In the genomic region with DNA sequence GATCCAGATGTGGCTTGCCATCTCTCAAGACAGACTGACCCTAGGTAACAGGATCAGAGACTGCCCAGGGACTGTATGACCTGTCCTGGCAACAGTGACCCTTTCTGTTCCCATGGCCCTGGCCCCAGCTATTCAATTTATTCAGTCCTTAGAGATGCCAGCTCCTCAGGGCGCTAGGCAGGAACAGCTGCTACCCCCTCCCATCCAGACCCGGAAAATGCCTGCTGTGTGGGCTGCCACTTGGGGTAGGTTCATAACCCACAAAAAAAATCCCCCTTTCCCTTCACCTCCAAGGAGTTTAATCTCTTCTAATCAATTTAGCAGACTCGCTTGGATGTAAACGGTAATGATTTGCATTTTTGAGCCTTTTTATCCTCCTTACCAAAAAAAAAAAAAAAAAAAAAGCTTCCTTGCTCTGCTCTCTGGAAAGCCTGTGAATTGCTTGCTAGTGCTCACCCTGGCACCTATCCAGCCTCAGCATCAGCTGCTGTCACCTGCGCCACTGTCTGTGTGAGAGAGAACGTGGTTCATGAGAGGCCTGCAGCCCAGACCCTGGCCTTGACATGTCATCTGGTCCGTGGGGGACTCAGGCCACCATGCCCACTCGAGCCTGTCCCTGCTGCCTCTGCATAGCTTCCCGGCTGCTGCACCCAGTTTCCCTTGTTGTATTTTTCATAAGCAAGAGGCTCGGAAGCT, we compare ENCODE assay signal across 10 mouse cellular contexts. TPM values are rescaled to one million over a fixed set of nuclear protein-coding genes. Genes with fewer than 3 reads are reported as not detected.
A peak's percentile ranks its signal among the peaks of the same experiment; 100 is the strongest.
DNase-seq lines count a peak whose midpoint lies in the region; ATAC-seq and TF ChIP-seq lines count a peak whose summit lies in the region.
"Had no signal": no experiment of that assay in that cellular context is flagged by ENCODE, and none has a peak within 500 bp of the region (broad histone marks: within the 10 kb centered on the region; RNA-seq: fewer than 3 reads in every experiment).

No protein-coding gene starts in this region.

- H3K27me3 ChIP-seq in hindbrain, embryonic 11.5 days (ENCODE audit: control insufficient read depth, insufficient read depth, low read length), result peaks cover 7% of the 10 kb centered on the region
- no peaks in the 10 kb centered on the region for H3K27me3 ChIP-seq in myocyte (ENCODE audit: control insufficient read depth, insufficient read depth, insufficient read length)

- H3K27ac ChIP-seq in hindbrain, embryonic 11.5 days (ENCODE audit: low read depth, low read length), result 0 out of 2 replicates have a peak overlapping the region, but pooled peaks have one; percentile 58

- H3K9ac ChIP-seq in hindbrain, embryonic 11.5 days (ENCODE audit: low read depth, low read length), result no peak overlapping the region

- no peak overlapping the region for H3K4me2 ChIP-seq in hindbrain, embryonic 11.5 days (replicated peaks; ENCODE audit: low read depth, low read length)
- H3K4me2 ChIP-seq in myocyte (ENCODE audit: low read depth), result peak overlapping the region; percentile 1

- no peaks in the 10 kb centered on the region for H3K79me2 ChIP-seq in myocyte (ENCODE audit: control insufficient read depth, insufficient read depth)

- 30% methylated on average over 10 of the region's 10 CpGs for WGBS in hindbrain, embryonic 11.5 days

- H3K9me3 ChIP-seq in hindbrain, embryonic 11.5 days (ENCODE audit: control insufficient read depth, low read length), result no peaks in the 10 kb centered on the region

- intact Hi-C loops in left cerebral cortex, postnatal 25 days (cut with DNase I), result no loop called here
- intact Hi-C loops in left cerebral cortex, postnatal 36 days (cut with DNase I), result no loop called here

- no peak overlapping the region for H3ac ChIP-seq in myocyte (ENCODE audit: control insufficient read depth, insufficient read length)

- no peak for ATAC-seq in cerebellum, adult (ENCODE audit: insufficient number of reproducible peaks, low FRiP score, low TSS enrichment)
- peak; percentile 18; the same call in 1 of the 2 replicates for ATAC-seq in hindbrain, embryonic 11.5 days (ENCODE audit: low FRiP score)

- TF ChIP-seq POLR2A in myocyte (IDR thresholded peaks at IDR 0.05; ENCODE audit: insufficient read length, low read depth), result no peak

- H3K36me3 ChIP-seq in hindbrain, embryonic 11.5 days (ENCODE audit: control insufficient read depth, insufficient read depth, low read length), result no peaks in the 10 kb centered on the region
- no peaks in the 10 kb centered on the region for H3K36me3 ChIP-seq in myocyte (ENCODE audit: control insufficient read depth, insufficient read depth)

- peak; percentile 60 for DNase-seq in cerebellum, adult 9-11 months
- DNase-seq in left cerebral cortex, postnatal 25 days (ENCODE audit: low spot score in 2 of 2), result peak; percentile 44 to 47
- no peak for DNase-seq in left cerebral cortex, postnatal 36 days (ENCODE audit: low spot score in 2 of 2)
- no peak for DNase-seq in hindbrain, embryonic 11.5 days (ENCODE audit: low spot score)
- DNase-seq in spleen, adult 12 weeks (ENCODE audit: low spot score), result no peak
- no peak for DNase-seq in thymus, postnatal 36 days

- H3K4me3 ChIP-seq in hindbrain, embryonic 11.5 days (ENCODE audit: low read depth, low read length), result no peak overlapping the region
- H3K4me3 ChIP-seq in myocyte, result no peak overlapping the region

- H3K4me1 ChIP-seq in hindbrain, embryonic 11.5 days (replicated peaks; ENCODE audit: control insufficient read depth, insufficient read depth, low read length), result peaks cover 13% of the 10 kb centered on the region

TF ChIP-seq in myocyte, 11 proteins besides CTCF, POLR2A, EP300 and RAD21:
- TF ChIP-seq MYOD1 (IDR thresholded peaks at IDR 0.05; ENCODE audit: control insufficient read depth in 1 of 3, insufficient read length in 2 of 3, low read depth in 2 of 3) (peak in 2 of 3 experiments; percentile 82 to 84), E2F4 (IDR thresholded peaks at IDR 0.05; ENCODE audit: insufficient read depth) (no peak), MAX (IDR thresholded peaks at IDR 0.05; ENCODE audit: low read depth) (no peak), SRF (IDR thresholded peaks at IDR 0.05; ENCODE audit: control insufficient read depth, insufficient read length, low read depth) (no peak), MYOG (IDR thresholded peaks at IDR 0.05; ENCODE audit: control insufficient read depth in 1 of 3, insufficient read depth in 1 of 3, insufficient read length in 2 of 3, low read depth in 2 of 3) (peak in 2 of 3 experiments; percentile 65 to 78)

RNA-seq across cellular contexts. Expression of a gene that starts 15.0 kb away (rescaled TPM):
- total RNA-seq in left cerebral cortex, postnatal 25 days (2021), result 10 to 100 TPM; 35.3 to 38.0 TPM
- total RNA-seq in left cerebral cortex, postnatal 36 days (2021), result 10 to 100 TPM; 36.2 to 41.7 TPM
- 4.6 and 5.6 TPM in 2 replicates for polyA plus RNA-seq in hindbrain, embryonic 11.5 days (2014; fragmentation: Nextera tagmentation; extraction: Ambion mirVana)
- polyA plus RNA-seq in myocyte (2012; fragmentation: generic; extraction: Trizol), result 1.2 TPM
- total RNA-seq: common myeloid progenitor, adult 5-6 weeks; megakaryocyte progenitor cell, adult 5-6 weeks had no signal

RNA-seq across cellular contexts. Expression of a gene that starts 33.9 kb away (rescaled TPM):
- total RNA-seq in left cerebral cortex, postnatal 25 days (2021), result 10 to 100 TPM; 12.2 to 13.2 TPM
- total RNA-seq in left cerebral cortex, postnatal 36 days (2021), result 10 to 100 TPM; 14.1 to 17.6 TPM
- polyA plus RNA-seq in hindbrain, embryonic 11.5 days (2014; fragmentation: Nextera tagmentation; extraction: Ambion mirVana), result 2.8 and 3.1 TPM in 2 replicates
- polyA plus RNA-seq in myocyte (2012; fragmentation: generic; extraction: Trizol), result 82.4 TPM

RNA-seq across cellular contexts. Expression of a gene that starts 50.8 kb away (rescaled TPM):
- 100 to 1,000 TPM; 191 to 206 TPM for total RNA-seq in left cerebral cortex, postnatal 25 days (2021)
- total RNA-seq in left cerebral cortex, postnatal 36 days (2021), result 100 to 1,000 TPM; 179 to 201 TPM
- 376 and 390 TPM in 2 replicates for polyA plus RNA-seq in hindbrain, embryonic 11.5 days (2014; fragmentation: Nextera tagmentation; extraction: Ambion mirVana)
- polyA plus RNA-seq in myocyte (2012; fragmentation: generic; extraction: Trizol), result 223 TPM

Comparison
In these comparisons a context has a peak if more than half of its experiments do, and no peak if none do; other contexts are left out.
1. DNase-seq: peak in cerebellum, adult 9-11 months (single experiment) and left cerebral cortex, postnatal 25 days (2 of 2); none in left cerebral cortex, postnatal 36 days (0 of 2), hindbrain, embryonic 11.5 days (single experiment), spleen, adult 12 weeks (single experiment) and thymus, postnatal 36 days (0 of 2).